Mouse (Mus musculus) forebrain, embryonic 14.5 days (tissue): ENCODE data around the gene Mtf2. TPM values are rescaled to one million over a fixed set of nuclear protein-coding genes. Genes with fewer than 3 reads are reported as not detected.

Source experiments
- ATAC-seq: fragments of 200-750 bp; cut with Nextera tagmentation; 2 replicates; pipeline ENCODE4 v1.8.0; 2017; ENCODE audit warnings: mild to moderate bottlenecking, moderate library complexity
- DNase-seq: peaks from one replicate; pipeline ENCODE4 v3.0.0-alpha.2; 2015; ENCODE audit warnings: low spot score
- H3K27ac ChIP-seq: fragments of 300-500 bp; sonication (generic); 2 replicates; pipeline ENCODE4 v1.5.1; 2014; ENCODE audit warnings: low read depth, mild to moderate bottlenecking, control low read depth, low read length, moderate library complexity
- H3K27me3 ChIP-seq: fragments of 300-500 bp; sonication (generic); replicated peaks from 2 replicates; pipeline ENCODE4 v1.6.1; 2014; ENCODE audit warnings: low read length, control low read depth, mixed read lengths; ENCODE audit not compliant: control insufficient read depth, insufficient read depth
- H3K36me3 ChIP-seq: fragments of 300-500 bp; sonication (generic); 2 replicates; pipeline ENCODE4 v1.6.1; 2014; ENCODE audit warnings: low read length, control low read depth; ENCODE audit not compliant: control insufficient read depth, insufficient read depth
- H3K4me1 ChIP-seq: fragments of 300-500 bp; sonication (generic); 2 replicates; pipeline ENCODE4 v1.6.1; 2014; ENCODE audit warnings: antibody characterized with exemption, low read length, control low read depth; ENCODE audit not compliant: control insufficient read depth, insufficient read depth
- H3K4me2 ChIP-seq: fragments of 300-500 bp; sonication (generic); 2 replicates; pipeline ENCODE4 v1.6.1; 2014; ENCODE audit warnings: mild to moderate bottlenecking, control low read depth, low read length
- H3K4me3 ChIP-seq: fragments of 300-500 bp; sonication (generic); 2 replicates; pipeline ENCODE4 v1.5.1; 2014; ENCODE audit warnings: low read depth, low read length, control low read depth
- H3K9ac ChIP-seq: fragments of 300-500 bp; sonication (generic); 2 replicates; pipeline ENCODE4 v1.6.1; 2014; ENCODE audit warnings: mild to moderate bottlenecking, low read length, control low read depth, moderate library complexity
- H3K9me3 ChIP-seq: fragments of 300-500 bp; sonication (generic); replicated peaks from 2 replicates; pipeline ENCODE4 v1.6.1; 2016; ENCODE audit warnings: low read length, control low read depth, mixed read lengths; ENCODE audit not compliant: control insufficient read depth
- WGBS: fragments of 180-500 bp; shearing (Covaris S2); extraction: QIAGEN DNeasy Blood & Tissue Kit; methylation state at CpG from one replicate; pipeline ENCODE4 v1.1.7; 2014; 5-methylcytosine and 5-hydroxymethylcytosine counted together
- polyA plus RNA-seq: library from polyadenylated mRNA; unstranded; fragments of >200 nt; fragmentation: Nextera tagmentation; extraction: Ambion mirVana; gene quantifications from 2 replicates; pipeline ENCODE4 v1.2.1, GENCODE M21; 2014

The Mtf2 gene
- polyA plus RNA-seq, 1 experiment from 2014 or later = 139 TPM

GRCm38 (mm10) chr5:108104306-108104705, 38.8 kb downstream of the Mtf2 start:
- Histone ChIP-seq H3K4me1 (no peaks in the 10 kb centered on the region), H3K4me2 (no peak overlapping the region), H3K9me3 (no peaks in the 10 kb centered on the region), H3K36me3 (peaks cover 53% of the 10 kb centered on the region), H3K27me3 (no peaks in the 10 kb centered on the region), H3K27ac (no peak overlapping the region), H3K4me3 (no peak overlapping the region), H3K9ac (no peak overlapping the region)
- ATAC-seq = no peak
- 86% methylated on average over 5 of the region's 5 CpGs for WGBS
- DNase-seq = no peak

GRCm38 (mm10) chr5:108109346-108109745, 43.9 kb downstream of the Mtf2 start:
- ATAC-seq (no peak), DNase-seq (no peak)
- no peaks in the 10 kb centered on the region for H3K9me3 ChIP-seq
- WGBS = 94% methylated on average over 7 of the region's 7 CpGs
- H3K4me2 ChIP-seq = no peak overlapping the region
- H3K4me3 ChIP-seq = no peak overlapping the region
- H3K4me1 ChIP-seq = no peaks in the 10 kb centered on the region
- no peak overlapping the region for H3K27ac ChIP-seq
- no peaks in the 10 kb centered on the region for H3K27me3 ChIP-seq
- H3K9ac ChIP-seq = no peak overlapping the region
- peaks cover 32% of the 10 kb centered on the region for H3K36me3 ChIP-seq

GRCm38 (mm10) chr5:108117693-108118092, 52.2 kb downstream of the Mtf2 start:
- 92% methylated on average over 4 of the region's 4 CpGs for WGBS
- Histone ChIP-seq H3K27me3 (no peaks in the 10 kb centered on the region), H3K4me3 (no peak overlapping the region), H3K27ac (no peak overlapping the region), H3K9me3 (no peaks in the 10 kb centered on the region), H3K4me2 (no peak overlapping the region), H3K9ac (no peak overlapping the region), H3K4me1 (no peaks in the 10 kb centered on the region), H3K36me3 (0 out of 2 replicates have a peak, but pooled peaks cover 3% of the 10 kb centered on the region)
- no peak for DNase-seq
- ATAC-seq = no peak

GRCm38 (mm10) chr5:108120221-108120900, 54.9 kb downstream of the Mtf2 start:
- H3K36me3 ChIP-seq = peaks cover 9% of the 10 kb centered on the region; the same call in 1 of the 2 replicates
- no peak for DNase-seq
- no peak overlapping the region for H3K27ac ChIP-seq
- H3K9ac ChIP-seq = no peak overlapping the region
- no peaks in the 10 kb centered on the region for H3K9me3 ChIP-seq
- H3K27me3 ChIP-seq = no peaks in the 10 kb centered on the region
- H3K4me1 ChIP-seq = no peaks in the 10 kb centered on the region
- ATAC-seq = no peak
- WGBS = 91% methylated on average over 9 of the region's 9 CpGs
- H3K4me2 ChIP-seq = no peak overlapping the region
- H3K4me3 ChIP-seq = no peak overlapping the region

- peaks cover 7% of the 10 kb centered on the region for H3K4me1 ChIP-seq
- H3K4me3 ChIP-seq = peak overlapping the region; percentile 82
- no peaks in the 10 kb centered on the region for H3K27me3 ChIP-seq
- ATAC-seq (peak; percentile 45), DNase-seq (peak; percentile 39)
- no peaks in the 10 kb centered on the region for H3K9me3 ChIP-seq
- peak overlapping the region; percentile 80 for H3K9ac ChIP-seq
- under 1% methylated on average over 32 of the region's 32 CpGs for WGBS
- peak overlapping the region; percentile 84 for H3K27ac ChIP-seq
- peak overlapping the region; percentile 74 for H3K4me2 ChIP-seq
- H3K36me3 ChIP-seq = 0 out of 2 replicates have a peak, but pooled peaks cover 4% of the 10 kb centered on the region
Observed at GRCm38 (mm10) chr5:108131849-108132440, 66.5 kb downstream of the Mtf2 start.

GRCm38 (mm10) chr5:108132441-108133243, 67.2 kb downstream of the Mtf2 start, which contains the start of the genes Tmed5 and Ccdc18:
Gene Tmed5 (minus strand): TSS chr5:108132620.
Gene Ccdc18 (plus strand): TSS chr5:108132875.
- DNase-seq (peak; percentile 99), ATAC-seq (peak; percentile 99)
- Histone ChIP-seq H3K27me3 (no peaks in the 10 kb centered on the region), H3K4me1 (peaks cover 7% of the 10 kb centered on the region), H3K36me3 (0 out of 2 replicates have a peak, but pooled peaks cover 4% of the 10 kb centered on the region), H3K9me3 (no peaks in the 10 kb centered on the region), H3K27ac (peak within 1 kb of the TSS; percentile 84), H3K9ac (peak within 1 kb of the TSS; percentile 80), H3K4me3 (peak within 1 kb of the TSS; percentile 82), H3K4me2 (peak within 1 kb of the TSS; percentile 74)
- under 1% methylated on average over 65 of the region's 65 CpGs for WGBS

- no peaks in the 10 kb centered on the region for H3K9me3 ChIP-seq
- ATAC-seq (no peak), DNase-seq (no peak)
- no peak overlapping the region for H3K27ac ChIP-seq
- H3K9ac ChIP-seq = no peak overlapping the region
- no peaks in the 10 kb centered on the region for H3K4me1 ChIP-seq
- H3K27me3 ChIP-seq = no peaks in the 10 kb centered on the region
- WGBS = 93% methylated on average over 1 of the region's 1 CpGs
- no peak overlapping the region for H3K4me3 ChIP-seq
- no peak overlapping the region for H3K4me2 ChIP-seq
- no peaks in the 10 kb centered on the region for H3K36me3 ChIP-seq
Observed at GRCm38 (mm10) chr5:108152592-108152991, 87.1 kb downstream of the Mtf2 start.
